Mouse (Mus musculus) spleen, postnatal 14 days (tissue): ENCODE results near the gene Ptpn11.

Experiments
- DNase-seq, 2 experiments: peaks; one replicate each; pipeline ENCODE4 v3.0.0; 2021 to 2022; ENCODE audit warnings: low spot score in 2 of 2

The Ptpn11 gene

DNA sequence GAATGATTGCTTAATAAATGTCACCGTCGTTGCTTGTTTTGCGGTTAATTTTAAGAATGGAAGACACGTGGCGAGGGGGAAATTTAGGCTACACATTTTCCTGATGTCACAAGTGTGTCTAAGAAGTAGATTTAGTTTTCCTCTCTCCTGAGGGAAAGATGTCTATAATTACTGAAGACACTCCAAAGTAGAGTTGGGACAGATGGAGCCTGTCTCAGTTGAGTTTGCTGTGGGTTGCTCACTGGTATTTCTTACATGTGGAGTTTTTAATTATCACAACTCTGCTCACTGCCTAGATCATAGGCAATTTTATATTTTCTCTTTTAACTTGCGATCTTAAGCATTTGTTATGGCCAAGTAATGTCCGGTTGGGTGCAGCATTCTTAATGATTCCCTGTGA lies 108.6 kb downstream of the Ptpn11 start:
- DNase-seq: no peak

GRCm38 (mm10) chr5:121081754-121082153 lies 109.4 kb downstream of the Ptpn11 start:
- no peak for DNase-seq
